Mouse (Mus musculus): ENCODE results near the gene Bloc1s4. TPM values are rescaled to one million over a fixed set of nuclear protein-coding genes. Genes with fewer than 3 reads are reported as not detected.

Gene Bloc1s4
- polyA plus RNA-seq, 1 experiment: 30.9 TPM

- no peak for DNase-seq
- Histone ChIP-seq H3K4me1 (replicated peaks; ENCODE audit: control insufficient read depth, insufficient read depth, low read length) (peaks cover 7% of the 10 kb centered on the region), H3K27ac (ENCODE audit: control insufficient read depth, insufficient read depth, low read length) (no peak overlapping the region), H3K4me3 (ENCODE audit: control insufficient read depth, insufficient read depth, low read length) (no peak overlapping the region), H3K36me3 (ENCODE audit: control insufficient read depth, insufficient read depth, low read length) (no peaks in the 10 kb centered on the region), H3K27me3 (ENCODE audit: control insufficient read depth, insufficient read depth, low read length) (no peaks in the 10 kb centered on the region; the same call in 1 of the 2 replicates)
- 83% methylated on average over 5 of the region's 5 CpGs for WGBS
- TF ChIP-seq POLR2A (IDR thresholded peaks at IDR 0.05; ENCODE audit: control insufficient read depth, extremely low read depth, insufficient read depth, low read length, poor library complexity): no peak
- TF ChIP-seq CTCF (IDR thresholded peaks at IDR 0.05; ENCODE audit: borderline replicate concordance, control insufficient read depth, extremely low read depth, insufficient read depth, low read length, poor library complexity): no peak
Measured at GRCm38 (mm10) chr5:36720710-36721375, 27.6 kb downstream of the Bloc1s4 start.

GRCm38 (mm10) chr5:36720219-36720618, 28.2 kb downstream of the Bloc1s4 start:
- H3K27ac ChIP-seq (ENCODE audit: control insufficient read depth, insufficient read depth, low read length): no peak overlapping the region
- no peaks in the 10 kb centered on the region; the same call in 1 of the 2 replicates for H3K27me3 ChIP-seq (ENCODE audit: control insufficient read depth, insufficient read depth, low read length)
- H3K4me1 ChIP-seq (replicated peaks; ENCODE audit: control insufficient read depth, insufficient read depth, low read length): peaks cover 7% of the 10 kb centered on the region
- H3K36me3 ChIP-seq (ENCODE audit: control insufficient read depth, insufficient read depth, low read length): no peaks in the 10 kb centered on the region
- no peak overlapping the region for H3K4me3 ChIP-seq (ENCODE audit: control insufficient read depth, insufficient read depth, low read length)
- 97% methylated on average over 5 of the region's 5 CpGs for WGBS
- no peak for DNase-seq
- TF ChIP-seq POLR2A (IDR thresholded peaks at IDR 0.05; ENCODE audit: control insufficient read depth, extremely low read depth, insufficient read depth, low read length, poor library complexity) (no peak), CTCF (IDR thresholded peaks at IDR 0.05; ENCODE audit: borderline replicate concordance, control insufficient read depth, extremely low read depth, insufficient read depth, low read length, poor library complexity) (no peak)

GRCm38 (mm10) chr5:36719601-36720000, 28.8 kb downstream of the Bloc1s4 start:
- WGBS: 94% methylated on average over 3 of the region's 3 CpGs
- no peak overlapping the region for H3K4me3 ChIP-seq (ENCODE audit: control insufficient read depth, insufficient read depth, low read length)
- no peaks in the 10 kb centered on the region for H3K36me3 ChIP-seq (ENCODE audit: control insufficient read depth, insufficient read depth, low read length)
- no peaks in the 10 kb centered on the region; the same call in 1 of the 2 replicates for H3K27me3 ChIP-seq (ENCODE audit: control insufficient read depth, insufficient read depth, low read length)
- TF ChIP-seq CTCF (IDR thresholded peaks at IDR 0.05; ENCODE audit: borderline replicate concordance, control insufficient read depth, extremely low read depth, insufficient read depth, low read length, poor library complexity) (no peak), POLR2A (IDR thresholded peaks at IDR 0.05; ENCODE audit: control insufficient read depth, extremely low read depth, insufficient read depth, low read length, poor library complexity) (no peak)
- no peak for DNase-seq
- H3K4me1 ChIP-seq (replicated peaks; ENCODE audit: control insufficient read depth, insufficient read depth, low read length): peaks cover 7% of the 10 kb centered on the region
- H3K27ac ChIP-seq (ENCODE audit: control insufficient read depth, insufficient read depth, low read length): no peak overlapping the region

GRCm38 (mm10) chr5:36719135-36719534, 29.3 kb downstream of the Bloc1s4 start:
- no peak for TF ChIP-seq CTCF (IDR thresholded peaks at IDR 0.05; ENCODE audit: borderline replicate concordance, control insufficient read depth, extremely low read depth, insufficient read depth, low read length, poor library complexity)
- no peak for TF ChIP-seq POLR2A (IDR thresholded peaks at IDR 0.05; ENCODE audit: control insufficient read depth, extremely low read depth, insufficient read depth, low read length, poor library complexity)
- peaks cover 7% of the 10 kb centered on the region for H3K4me1 ChIP-seq (replicated peaks; ENCODE audit: control insufficient read depth, insufficient read depth, low read length)
- no peaks in the 10 kb centered on the region for H3K36me3 ChIP-seq (ENCODE audit: control insufficient read depth, insufficient read depth, low read length)
- 89% methylated on average over 5 of the region's 5 CpGs for WGBS
- no peaks in the 10 kb centered on the region; the same call in 1 of the 2 replicates for H3K27me3 ChIP-seq (ENCODE audit: control insufficient read depth, insufficient read depth, low read length)
- H3K27ac ChIP-seq (ENCODE audit: control insufficient read depth, insufficient read depth, low read length): no peak overlapping the region
- no peak for DNase-seq
- no peak overlapping the region for H3K4me3 ChIP-seq (ENCODE audit: control insufficient read depth, insufficient read depth, low read length)

GRCm38 (mm10) chr5:36717889-36718288, 30.6 kb downstream of the Bloc1s4 start:
- H3K36me3 ChIP-seq (ENCODE audit: control insufficient read depth, insufficient read depth, low read length): no peaks in the 10 kb centered on the region
- no peak overlapping the region for H3K27ac ChIP-seq (ENCODE audit: control insufficient read depth, insufficient read depth, low read length)
- no peak overlapping the region for H3K4me3 ChIP-seq (ENCODE audit: control insufficient read depth, insufficient read depth, low read length)
- no peak for TF ChIP-seq CTCF (IDR thresholded peaks at IDR 0.05; ENCODE audit: borderline replicate concordance, control insufficient read depth, extremely low read depth, insufficient read depth, low read length, poor library complexity)
- no peak for TF ChIP-seq POLR2A (IDR thresholded peaks at IDR 0.05; ENCODE audit: control insufficient read depth, extremely low read depth, insufficient read depth, low read length, poor library complexity)
- peaks cover 12% of the 10 kb centered on the region for H3K4me1 ChIP-seq (replicated peaks; ENCODE audit: control insufficient read depth, insufficient read depth, low read length)
- H3K27me3 ChIP-seq (ENCODE audit: control insufficient read depth, insufficient read depth, low read length): no peaks in the 10 kb centered on the region; the same call in 1 of the 2 replicates
- DNase-seq: no peak
- 93% methylated on average over 3 of the region's 3 CpGs for WGBS

GRCm38 (mm10) chr5:36716816-36717215, 31.6 kb downstream of the Bloc1s4 start:
- Histone ChIP-seq H3K27ac (ENCODE audit: control insufficient read depth, insufficient read depth, low read length) (no peak overlapping the region), H3K27me3 (ENCODE audit: control insufficient read depth, insufficient read depth, low read length) (no peaks in the 10 kb centered on the region; the same call in 1 of the 2 replicates), H3K4me3 (ENCODE audit: control insufficient read depth, insufficient read depth, low read length) (no peak overlapping the region), H3K36me3 (ENCODE audit: control insufficient read depth, insufficient read depth, low read length) (no peaks in the 10 kb centered on the region), H3K4me1 (replicated peaks; ENCODE audit: control insufficient read depth, insufficient read depth, low read length) (peaks cover 11% of the 10 kb centered on the region)
- WGBS: 88% methylated on average over 2 of the region's 2 CpGs
- DNase-seq: no peak
- TF ChIP-seq POLR2A (IDR thresholded peaks at IDR 0.05; ENCODE audit: control insufficient read depth, extremely low read depth, insufficient read depth, low read length, poor library complexity) (no peak), CTCF (IDR thresholded peaks at IDR 0.05; ENCODE audit: borderline replicate concordance, control insufficient read depth, extremely low read depth, insufficient read depth, low read length, poor library complexity) (no peak)
